In genomic region chr9:23250026-23250425, GRCm38 (mm10) we compare ENCODE assay signal across 8 mouse cellular contexts. TPM values are rescaled to one million over a fixed set of nuclear protein-coding genes. Genes with fewer than 3 reads are reported as not detected.
DNase-seq lines count a peak whose midpoint lies in the region; ATAC-seq and TF ChIP-seq lines count a peak whose summit lies in the region.

No protein-coding gene starts in this region.

- no peaks in the 10 kb centered on the region for H3K9me3 ChIP-seq in MEL (replicated peaks; ENCODE audit: insufficient read depth, low read length)
- H3K9me3 ChIP-seq in forebrain, embryonic 16.5 days (ENCODE audit: control insufficient read depth, low read length) = no peaks in the 10 kb centered on the region
- H3K9me3 ChIP-seq in hindbrain, embryonic 10.5 days = no peaks in the 10 kb centered on the region

- H3K27me3 ChIP-seq in MEL (ENCODE audit: control insufficient read depth in 1 of 2, insufficient read depth in 2 of 2, low read length in 2 of 2) = no peaks in the 10 kb centered on the region
- H3K27me3 ChIP-seq in forebrain, embryonic 16.5 days (replicated peaks; ENCODE audit: control insufficient read depth, insufficient read depth, low read length) = no peaks in the 10 kb centered on the region
- peaks cover 53% of the 10 kb centered on the region for H3K27me3 ChIP-seq in hindbrain, embryonic 10.5 days (ENCODE audit: insufficient read depth, poor library complexity, severe bottlenecking)

- no peaks in the 10 kb centered on the region for H3K79me2 ChIP-seq in MEL (ENCODE audit: control insufficient read depth, insufficient read depth, low read length, poor library complexity)

- H3K27ac ChIP-seq in MEL (ENCODE audit: control insufficient read depth, low read depth, low read length) = no peak overlapping the region
- H3K27ac ChIP-seq in forebrain, embryonic 16.5 days (ENCODE audit: low read length) = no peak overlapping the region
- H3K27ac ChIP-seq in hindbrain, embryonic 10.5 days = no peak overlapping the region

- no peaks in the 10 kb centered on the region for H3K4me1 ChIP-seq in MEL (ENCODE audit: control insufficient read depth in 1 of 2, insufficient read depth in 2 of 2, low read length in 2 of 2)
- H3K4me1 ChIP-seq in forebrain, embryonic 16.5 days (replicated peaks; ENCODE audit: control insufficient read depth, insufficient read depth, low read length) = peaks cover 23% of the 10 kb centered on the region
- peaks cover 20% of the 10 kb centered on the region for H3K4me1 ChIP-seq in hindbrain, embryonic 10.5 days (replicated peaks)

- peak; percentile 84 for TF ChIP-seq RAD21 in MEL (IDR thresholded peaks at IDR 0.05; ENCODE audit: low read depth, low read length)

- H3K4me2 ChIP-seq in forebrain, embryonic 16.5 days (ENCODE audit: low read length) = no peak overlapping the region

- no peak for TF ChIP-seq EP300 in MEL (IDR thresholded peaks at IDR 0.05; ENCODE audit: low read depth in 1 of 2, low read length in 2 of 2)

- WGBS in forebrain, embryonic 16.5 days = 2% methylated on average over 5 of the region's 5 CpGs
- 7% methylated on average over 5 of the region's 5 CpGs for WGBS in hindbrain, embryonic 10.5 days

- peak; percentile 81 for ATAC-seq in forebrain, embryonic 16.5 days

- H3K36me3 ChIP-seq in MEL (ENCODE audit: control insufficient read depth in 1 of 2, insufficient read depth in 2 of 2, low read length in 2 of 2) = no peaks in the 10 kb centered on the region
- H3K36me3 ChIP-seq in forebrain, embryonic 16.5 days (ENCODE audit: control insufficient read depth, insufficient read depth) = no peaks in the 10 kb centered on the region
- no peaks in the 10 kb centered on the region for H3K36me3 ChIP-seq in hindbrain, embryonic 10.5 days

- TF ChIP-seq CTCF in MEL (IDR thresholded peaks at IDR 0.05 in 2 of 3, conservative IDR thresholded peaks at IDR 0.05 in 1 of 3; ENCODE audit: control insufficient read depth in 1 of 3, insufficient read depth in 1 of 3, low read depth in 2 of 3, low read length in 3 of 3, poor library complexity in 1 of 3, severe bottlenecking in 1 of 3) = peak; percentile 98 to 99 (median 99)

- TF ChIP-seq POLR2A in MEL (IDR thresholded peaks at IDR 0.05; ENCODE audit: control insufficient read depth in 1 of 2, insufficient read depth in 1 of 2, low read depth in 1 of 2, low read length in 2 of 2, poor library complexity in 1 of 2) = 0 out of 4 replicates have a peak, but pooled peaks of 1 of the 2 experiments have one; percentile 16

- no peak overlapping the region for H3K4me3 ChIP-seq in MEL (ENCODE audit: control insufficient read depth in 1 of 2, insufficient read depth in 1 of 2, low read depth in 2 of 2, low read length in 2 of 2)
- no peak overlapping the region for H3K4me3 ChIP-seq in forebrain, embryonic 16.5 days (replicated peaks; ENCODE audit: low read length)
- H3K4me3 ChIP-seq in hindbrain, embryonic 10.5 days = no peak overlapping the region

- DNase-seq in MEL (ENCODE audit: low read depth, low spot score) = peak; percentile 86
- peak; percentile 53 for DNase-seq in cerebellum, adult 11 months
- DNase-seq in hindbrain, embryonic 10.5 days (ENCODE audit: low spot score) = peak; percentile 76
- peak; percentile 27 for DNase-seq in layer of hippocampus, adult 9-10 months (ENCODE audit: low spot score)
- DNase-seq in lung, postnatal 25 days (ENCODE audit: low spot score) = peak; percentile 75
- DNase-seq in retina, postnatal 7 days (ENCODE audit: low read depth, low spot score) = peak; percentile 67
- DNase-seq in urinary bladder, adult 2 months (ENCODE audit: low spot score) = peak; percentile 55

- no peak overlapping the region for H3K9ac ChIP-seq in MEL (ENCODE audit: control insufficient read depth, low read depth, low read length, poor library complexity, severe bottlenecking)
- no peak overlapping the region for H3K9ac ChIP-seq in forebrain, embryonic 16.5 days (replicated peaks; ENCODE audit: low read depth, low read length)

TF ChIP-seq in MEL, 35 proteins besides CTCF, POLR2A, EP300 and RAD21:
- TF ChIP-seq CHD1 (IDR thresholded peaks at IDR 0.05; ENCODE audit: low read depth, low read length) (no peak), UBTF (IDR thresholded peaks at IDR 0.05; ENCODE audit: borderline replicate concordance, insufficient read depth, low read depth, low read length) (no peak), HCFC1 (IDR thresholded peaks at IDR 0.05; ENCODE audit: low read depth, low read length) (no peak), E2F4 (IDR thresholded peaks at IDR 0.05; ENCODE audit: borderline replicate concordance, low read depth, low read length) (no peak), ZC3H11A (IDR thresholded peaks at IDR 0.05; ENCODE audit: low read depth, low read length) (peak; percentile 92), MAX (IDR thresholded peaks at IDR 0.05; ENCODE audit: low read length) (no peak), CHD2 (IDR thresholded peaks at IDR 0.05; ENCODE audit: low read length) (no peak), ZKSCAN1 (IDR thresholded peaks at IDR 0.05; ENCODE audit: low read depth, low read length) (no peak), USF2 (IDR thresholded peaks at IDR 0.05; ENCODE audit: borderline replicate concordance in 1 of 2, insufficient read depth in 1 of 2, low read depth in 1 of 2, low read length in 2 of 2) (no peak), MAZ (IDR thresholded peaks at IDR 0.05; ENCODE audit: low read depth, low read length) (no peak), TAL1 (IDR thresholded peaks at IDR 0.05; ENCODE audit: low read length) (no peak), SMC3 (IDR thresholded peaks at IDR 0.05; ENCODE audit: low read depth, low read length) (peak; percentile 100), MAFK (IDR thresholded peaks at IDR 0.05; ENCODE audit: borderline replicate concordance, low read depth, low read length) (no peak)

RNA-seq across cellular contexts. Expression of gene Bmper, which starts 27.1 kb away (rescaled TPM):
- not detected in 2 replicates for total RNA-seq in MEL (2012; rRNA removed)
- polyA plus RNA-seq in MEL (2012; ENCODE audit: insufficient read depth in 1 of 2, insufficient read length in 2 of 2, low read depth in 1 of 2, low replicate concordance in 2 of 2, missing spikeins in 1 of 2) = not detected
- polyA plus RNA-seq in forebrain, embryonic 16.5 days (2015; fragmentation: Nextera tagmentation; extraction: Ambion mirVana) = 13.6 and 15.9 TPM in 2 replicates
- 1.6 and 3.1 TPM in 2 replicates for polyA plus RNA-seq in hindbrain, embryonic 10.5 days (2016; fragmentation: Nextera tagmentation; extraction: Ambion mirVana)
- polyA plus RNA-seq in urinary bladder, adult 2 months (2012; rRNA removed) = 0.69 and 1.3 TPM in 2 replicates

Comparison
In these comparisons a context has a peak if more than half of its experiments do, and no peak if none do; other contexts are left out.
1. DNase-seq: peak in every context shown above with its lines; median percentile 86 in MEL; 76 in hindbrain, embryonic 10.5 days; 75 in lung, postnatal 25 days; 67 in retina, postnatal 7 days; 55 in urinary bladder, adult 2 months; 53 in cerebellum, adult 11 months; 27 in layer of hippocampus, adult 9-10 months.